Mouse (Mus musculus) kidney, postnatal 36 days (tissue): ENCODE data around the gene Efr3b.
"Not testable (repeated sequence)": the region's sequence is repeated elsewhere in the genome, so short reads cannot be mapped to it uniquely, and the experiment has no call there.

ENCODE experiments used
- DNase-seq, 2 experiments: peaks; one replicate each; pipeline ENCODE4 v3.0.0; 2021 to 2022; ENCODE audit warnings: mixed read lengths in 2 of 2

Gene Efr3b

DNA sequence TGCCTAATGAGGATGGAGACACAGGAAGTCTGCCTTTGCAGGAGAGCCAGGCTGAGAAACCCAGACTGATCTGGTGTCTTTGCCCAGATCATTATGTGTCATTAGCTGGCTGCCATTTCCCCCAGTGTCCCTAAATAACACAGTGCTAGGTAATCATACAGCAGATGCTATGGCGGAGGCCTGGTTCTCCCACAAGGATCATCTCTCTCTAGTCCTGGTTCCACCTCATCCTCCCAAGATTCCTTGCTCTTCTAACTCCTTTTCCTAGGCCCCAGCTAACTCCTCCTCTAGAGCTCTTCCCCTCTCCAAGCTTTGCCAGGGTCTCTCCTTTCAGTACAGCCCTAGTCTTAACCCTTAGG, 57.7 kb downstream of the Efr3b start:
- DNase-seq: no peak

DNA sequence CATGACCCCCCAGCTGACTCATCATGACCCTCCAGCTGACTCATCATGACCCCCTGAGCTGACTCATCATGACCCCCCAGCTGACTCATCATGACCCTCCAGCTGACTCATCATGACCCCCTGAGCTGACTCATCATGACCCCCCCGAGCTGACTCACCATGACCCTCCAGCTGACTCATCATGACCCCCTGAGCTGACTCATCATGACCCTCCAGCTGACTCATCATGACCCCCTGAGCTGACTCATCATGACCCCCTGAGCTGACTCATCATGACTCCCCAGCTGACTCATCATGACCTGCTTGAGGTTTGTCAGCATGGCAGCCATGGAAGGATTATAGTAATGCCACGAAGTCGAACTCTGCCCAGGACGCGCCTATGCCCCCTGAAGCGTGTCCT, 65.5 kb downstream of the Efr3b start:
- not testable (repeated sequence) for DNase-seq

DNA sequence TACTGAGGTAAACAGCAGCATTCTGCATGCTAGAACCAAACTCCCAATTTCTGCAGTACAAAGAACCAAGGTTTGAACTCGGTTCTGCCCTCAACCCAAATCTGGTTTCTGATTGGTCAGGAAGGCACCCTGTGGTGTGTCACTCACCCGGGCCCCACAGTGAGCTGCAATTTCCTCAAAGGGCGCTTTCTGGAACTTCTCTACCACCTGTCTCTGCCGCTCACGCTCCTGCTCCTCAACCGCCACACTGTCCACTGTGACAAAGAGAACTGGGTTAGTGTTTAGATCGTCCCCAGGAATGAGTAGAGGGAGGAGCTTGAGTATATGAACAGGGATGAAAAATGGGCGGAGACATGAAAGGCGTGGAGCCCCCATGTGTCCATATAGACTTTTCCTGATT, 70.3 kb downstream of the Efr3b start:
- DNase-seq: no peak

DNA sequence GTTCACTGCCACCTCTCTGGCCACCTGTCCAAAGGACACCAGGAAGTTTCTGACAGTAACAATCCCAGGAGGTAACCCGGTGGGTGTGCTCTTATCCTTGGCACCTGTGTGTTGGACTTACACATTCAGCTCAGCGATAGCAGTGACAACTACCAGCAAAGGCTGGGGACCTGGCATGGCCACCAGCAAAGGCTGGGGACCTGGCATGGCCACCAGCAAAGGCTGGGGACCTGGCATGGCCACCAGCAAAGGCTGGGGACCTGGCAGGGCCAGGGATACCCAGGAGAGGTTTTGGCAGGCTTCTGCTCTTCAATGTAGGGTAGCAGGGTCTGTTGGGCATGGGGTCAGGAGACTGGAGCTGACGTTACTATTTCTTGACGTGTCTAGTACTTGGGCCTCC, 71.5 kb downstream of the Efr3b start:
- DNase-seq: no peak

DNA sequence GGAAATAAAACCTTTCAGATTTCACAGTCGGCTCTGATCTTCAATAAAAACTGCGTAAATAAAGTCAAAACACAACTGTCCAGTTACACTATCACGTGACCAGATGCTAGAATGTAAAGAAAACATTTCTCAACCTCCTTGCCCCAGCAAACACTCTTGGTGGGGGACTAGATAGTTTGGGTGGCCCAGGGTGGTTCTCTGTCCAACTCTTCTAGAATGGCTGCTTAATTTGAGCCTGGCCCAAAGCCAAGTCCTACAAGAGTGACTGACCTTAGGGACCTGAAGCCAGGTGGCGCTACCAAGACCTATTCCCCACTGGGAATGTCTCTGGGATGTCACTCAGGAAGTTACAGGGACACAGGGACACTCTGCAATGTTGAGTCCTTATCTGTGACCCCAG, 78.2 kb downstream of the Efr3b start:
- peak in 1 of 2 experiments; percentile 33 for DNase-seq

DNA sequence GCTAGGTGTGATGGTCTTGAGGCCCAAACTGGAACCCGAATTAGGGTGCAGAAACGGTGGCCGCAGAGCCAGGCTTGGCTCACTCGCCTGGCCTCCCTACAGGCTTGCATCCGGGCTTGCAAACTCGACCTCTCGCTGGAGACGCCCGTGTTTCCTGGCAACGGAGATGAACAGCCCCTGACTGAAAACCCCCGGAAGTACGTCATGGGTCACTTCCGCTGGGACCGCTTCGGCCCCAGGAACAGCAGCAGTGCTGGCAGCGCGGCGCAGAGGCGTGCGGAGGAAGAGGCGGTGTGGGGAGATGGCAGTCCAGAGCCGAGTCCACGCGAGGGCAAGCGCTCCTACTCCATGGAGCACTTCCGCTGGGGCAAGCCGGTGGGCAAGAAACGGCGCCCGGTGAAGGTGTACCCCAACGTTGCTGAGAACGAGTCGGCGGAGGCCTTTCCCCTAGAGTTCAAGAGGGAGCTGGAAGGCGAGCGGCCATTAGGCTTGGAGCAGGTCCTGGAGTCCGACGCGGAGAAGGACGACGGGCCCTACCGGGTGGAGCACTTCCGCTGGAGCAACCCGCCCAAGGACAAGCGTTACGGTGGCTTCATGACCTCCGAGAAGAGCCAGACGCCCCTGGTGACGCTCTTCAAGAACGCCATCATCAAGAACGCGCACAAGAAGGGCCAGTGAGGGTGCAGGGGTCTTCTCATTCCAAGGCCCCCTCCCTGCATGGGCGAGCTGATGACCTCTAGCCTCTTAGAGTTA, 78.7 kb downstream of the Efr3b start:
- DNase-seq: peak; percentile 90 to 91

DNA sequence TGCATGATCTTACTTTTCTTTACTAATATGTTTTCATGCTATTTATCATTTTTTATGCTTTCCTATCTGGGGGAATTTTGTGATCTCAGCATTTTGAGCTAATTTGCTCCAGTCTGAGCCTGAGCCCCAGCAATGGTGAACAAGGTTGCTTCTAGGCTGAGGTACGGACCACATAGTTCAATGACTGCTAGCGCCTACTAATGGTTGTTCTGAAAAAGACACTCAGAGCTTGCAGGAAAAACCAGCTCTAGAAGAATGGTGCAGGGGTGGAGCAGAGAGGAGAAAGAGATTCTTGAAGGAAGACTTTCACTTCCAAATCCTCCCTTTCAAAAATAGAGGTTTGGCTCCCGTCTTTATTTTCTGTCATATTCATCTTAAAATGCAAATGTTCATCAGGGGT, 82.4 kb downstream of the Efr3b start:
- no peak for DNase-seq

DNA sequence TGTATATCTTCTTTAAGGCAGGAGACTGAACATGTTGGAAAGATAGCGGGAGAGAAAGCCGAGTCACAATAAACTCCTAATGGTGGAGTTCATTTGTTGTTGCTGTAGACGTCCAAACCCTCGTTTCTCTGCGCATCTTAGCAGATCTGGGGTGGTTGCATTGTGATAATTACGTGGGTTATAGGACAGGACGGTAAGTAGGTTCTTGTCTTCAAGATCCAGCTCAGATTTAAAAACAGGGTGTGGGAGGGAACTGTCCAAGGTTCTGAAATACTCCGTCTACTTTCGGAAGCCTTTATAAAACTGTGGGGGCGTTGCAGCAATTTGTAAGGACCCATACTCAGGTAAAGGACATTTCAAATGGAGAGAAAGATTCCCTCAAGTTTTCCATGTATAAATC, 83.3 kb downstream of the Efr3b start:
- peak; percentile 8 to 17 for DNase-seq

DNA sequence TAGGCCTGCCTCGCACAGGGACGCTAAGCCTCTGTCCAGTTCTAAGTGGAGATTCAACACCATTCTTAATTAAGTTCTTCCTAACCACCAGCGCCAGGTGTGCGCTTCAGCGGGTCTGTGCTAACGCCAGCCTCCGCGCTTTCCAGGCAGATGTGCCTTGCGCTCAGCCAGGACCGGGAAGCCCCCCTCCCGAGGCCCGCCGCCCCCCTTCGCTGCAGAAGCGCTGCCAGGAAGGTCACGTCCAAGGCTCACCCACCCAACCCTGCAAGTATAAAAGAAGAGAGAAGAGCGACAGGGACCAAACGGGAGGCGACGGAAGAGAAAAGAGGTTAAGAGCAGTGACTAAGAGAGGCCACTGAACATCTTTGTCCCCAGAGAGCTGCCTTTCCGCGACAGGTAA, 84.1 kb downstream of the Efr3b start, which contains the start of gene Pomc:
Gene Pomc (plus strand): TSS at position 301 of the 400 bp plus-strand sequence.
- DNase-seq: no peak

DNA sequence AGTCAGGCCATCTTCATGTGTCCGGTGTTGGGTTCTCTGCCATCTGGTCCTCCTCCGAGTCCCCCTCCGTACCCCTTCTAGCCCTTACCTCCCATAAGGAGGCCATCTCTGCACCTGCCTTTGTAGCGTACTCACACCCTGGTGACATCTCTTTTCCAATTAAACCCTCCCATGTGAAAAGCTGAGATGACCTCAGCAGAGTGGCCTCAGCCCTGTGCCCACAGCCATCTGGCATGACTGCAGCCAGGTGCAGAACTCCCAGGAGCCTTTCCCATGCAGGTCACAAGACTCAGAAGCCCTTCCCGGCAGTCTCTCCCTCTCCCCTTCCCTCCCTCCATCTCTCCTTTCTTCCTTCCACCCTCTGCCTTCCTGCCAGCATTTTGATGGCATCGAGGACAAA, 91.2 kb downstream of the Efr3b start:
- DNase-seq: no peak

DNA sequence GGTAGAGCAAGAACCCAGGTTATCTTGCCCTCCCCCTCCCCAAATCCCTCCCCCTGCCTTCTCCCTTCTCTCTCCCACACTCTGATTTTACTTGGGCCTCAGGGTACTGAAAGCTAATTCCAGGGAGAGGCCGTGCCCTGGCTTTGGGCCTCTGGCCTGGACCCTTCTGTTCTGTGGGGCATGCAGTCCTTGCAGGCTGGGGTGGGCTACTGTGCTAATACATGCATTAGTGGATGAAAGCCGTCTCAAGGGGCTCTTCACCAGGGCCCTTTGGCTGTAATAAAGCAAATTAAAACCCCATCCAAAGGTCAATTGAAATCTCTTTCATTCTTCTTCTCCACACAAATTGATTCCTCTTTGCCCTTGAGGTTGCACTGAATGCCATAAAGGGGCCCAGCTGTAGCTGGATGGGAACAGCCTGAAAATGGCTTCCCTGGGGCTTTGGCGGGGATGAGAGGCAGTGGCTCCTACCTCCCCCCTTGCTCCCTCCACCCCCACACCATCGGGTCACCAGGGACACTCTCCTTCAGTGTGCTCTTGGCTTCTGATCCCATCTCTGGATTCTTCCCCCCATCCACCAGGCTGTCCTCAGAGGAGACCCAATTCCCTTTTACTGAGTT, 94.2 kb downstream of the Efr3b start:
- no peak for DNase-seq

DNA sequence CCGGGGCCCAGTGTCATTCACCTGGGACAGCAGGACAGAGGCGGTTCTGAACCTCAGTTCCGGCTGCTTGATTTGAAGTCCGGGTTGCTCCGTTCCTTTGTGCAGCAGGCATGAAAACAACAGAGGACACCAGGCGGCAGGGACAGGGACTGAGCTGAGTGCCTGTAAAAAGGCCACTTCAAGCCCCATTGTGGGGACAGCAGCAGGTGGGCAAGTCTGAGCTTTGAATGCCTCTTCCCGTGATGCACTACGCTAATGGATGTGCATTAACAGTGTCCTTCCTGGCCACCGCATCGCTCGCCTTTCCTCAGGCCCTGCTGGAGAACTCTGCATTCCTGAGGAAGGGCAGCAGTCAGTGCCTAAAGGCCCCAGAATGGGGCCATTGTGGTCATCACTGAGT, 96.7 kb downstream of the Efr3b start:
- no peak for DNase-seq

DNA sequence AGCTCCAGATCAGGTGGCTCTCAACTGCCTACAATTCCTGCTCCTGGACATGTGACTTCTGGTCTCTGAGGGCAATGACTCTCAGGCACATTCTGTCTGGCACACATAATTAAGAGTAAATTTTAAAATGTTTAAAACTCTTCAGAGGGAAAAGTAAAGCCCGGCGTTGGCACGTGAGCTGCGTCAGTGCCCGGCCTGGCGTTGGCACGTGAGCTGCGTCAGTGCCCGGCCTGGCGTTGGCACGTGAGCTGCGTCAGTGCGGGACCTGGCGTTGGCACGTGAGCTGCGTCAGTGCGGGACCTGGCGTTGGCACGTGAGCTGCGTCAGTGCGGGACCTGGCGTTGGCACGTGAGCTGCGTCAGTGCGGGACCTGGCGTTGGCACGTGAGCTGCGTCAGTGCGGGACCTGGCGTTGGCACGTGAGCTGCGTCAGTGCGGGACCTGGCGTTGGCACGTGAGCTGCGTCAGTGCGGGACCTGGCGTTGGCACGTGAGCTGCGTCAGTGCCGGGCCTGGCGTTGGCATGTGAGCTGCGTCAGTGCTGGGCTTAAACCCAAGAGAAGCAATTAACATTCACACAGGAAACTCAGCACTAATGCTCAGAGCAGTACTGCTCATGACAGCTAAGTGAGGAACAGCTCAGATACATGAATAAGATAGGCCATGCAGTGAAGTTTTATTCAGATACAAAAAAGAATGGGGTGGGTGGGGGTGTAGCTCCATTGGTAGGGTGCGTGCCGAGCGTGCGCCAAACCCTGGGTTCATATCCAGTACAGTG, 108.4 kb downstream of the Efr3b start:
- DNase-seq: not testable (repeated sequence)

DNA sequence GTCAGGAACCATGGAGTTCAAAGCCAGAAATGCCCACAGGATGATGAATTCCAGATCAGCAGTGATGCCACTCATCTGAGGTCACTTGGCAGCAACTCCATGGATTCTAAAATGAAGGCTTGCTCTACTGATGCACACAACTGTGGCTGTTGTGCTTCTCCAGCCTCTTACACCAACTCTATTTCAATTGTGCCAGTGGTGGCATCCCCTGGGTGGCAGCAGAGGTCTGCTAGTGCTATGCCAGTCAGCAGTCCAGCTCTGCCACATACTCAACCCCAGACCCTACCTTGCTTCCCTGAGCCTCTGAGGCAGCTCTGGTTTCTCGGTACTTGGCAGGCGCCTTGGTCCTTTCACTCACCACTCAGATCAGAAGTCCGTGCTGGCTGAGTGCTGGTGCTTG, 109.9 kb downstream of the Efr3b start:
- peak in 1 of 2 experiments; percentile 32 for DNase-seq

DNA sequence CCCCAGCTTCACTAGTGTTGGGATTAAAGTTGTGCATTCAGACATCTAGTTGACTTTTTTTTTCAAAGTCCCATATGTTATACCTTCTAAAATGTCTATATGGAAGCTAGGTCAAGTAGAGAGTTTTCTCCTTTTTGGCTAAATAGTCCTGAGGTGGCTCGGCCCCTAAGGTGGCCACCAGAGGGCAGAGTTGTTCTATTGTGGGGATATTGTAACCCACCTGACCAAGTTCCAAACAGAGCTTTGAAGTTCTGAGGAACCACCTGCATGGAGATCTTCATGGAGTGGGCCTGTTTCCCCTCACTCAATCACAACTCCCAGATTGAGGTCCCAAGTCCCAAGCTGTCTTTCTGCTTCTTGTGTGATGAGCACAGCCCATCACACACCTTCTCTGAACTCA, 112.6 kb downstream of the Efr3b start:
- peak; percentile 63 to 91 for DNase-seq

DNA sequence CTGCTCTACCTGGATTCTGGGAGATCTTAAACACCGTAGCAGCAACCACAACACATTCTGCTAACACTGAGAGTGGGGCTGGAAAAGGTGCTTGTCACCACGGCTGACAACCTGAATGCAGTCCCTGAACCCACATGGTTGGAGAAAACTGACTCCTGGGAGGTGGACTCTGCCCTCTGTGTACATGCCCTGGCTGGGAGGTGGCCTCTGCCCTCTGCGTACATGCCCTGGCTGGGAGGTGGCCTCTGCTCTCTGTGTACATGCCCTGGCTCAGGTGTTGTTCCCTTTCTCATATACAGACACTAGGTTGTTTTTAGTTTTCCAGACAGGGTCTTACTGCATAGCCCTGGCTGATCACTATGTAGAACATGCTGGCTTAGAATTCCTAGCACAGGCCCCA, 119.3 kb downstream of the Efr3b start:
- DNase-seq: peak; percentile 29 to 44

DNA sequence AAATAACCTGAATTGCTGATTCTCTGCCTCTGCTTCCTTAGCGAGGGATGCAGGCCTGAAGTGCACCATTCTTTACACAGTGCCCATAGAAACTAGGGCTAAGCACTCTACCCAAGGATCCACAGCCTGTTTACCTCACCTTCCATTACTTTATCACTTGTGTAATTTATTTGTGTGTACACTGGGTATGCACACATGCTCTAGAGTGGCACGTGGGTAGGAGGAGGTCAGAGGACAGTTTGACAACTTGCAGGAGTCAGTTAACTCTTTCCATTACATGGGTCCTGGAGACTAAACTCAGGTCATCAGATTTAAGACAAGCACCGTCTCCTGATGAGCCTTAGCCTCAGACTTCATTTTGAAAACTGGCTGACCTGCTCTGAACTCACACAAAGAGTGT, 120.1 kb downstream of the Efr3b start:
- no peak for DNase-seq

DNA sequence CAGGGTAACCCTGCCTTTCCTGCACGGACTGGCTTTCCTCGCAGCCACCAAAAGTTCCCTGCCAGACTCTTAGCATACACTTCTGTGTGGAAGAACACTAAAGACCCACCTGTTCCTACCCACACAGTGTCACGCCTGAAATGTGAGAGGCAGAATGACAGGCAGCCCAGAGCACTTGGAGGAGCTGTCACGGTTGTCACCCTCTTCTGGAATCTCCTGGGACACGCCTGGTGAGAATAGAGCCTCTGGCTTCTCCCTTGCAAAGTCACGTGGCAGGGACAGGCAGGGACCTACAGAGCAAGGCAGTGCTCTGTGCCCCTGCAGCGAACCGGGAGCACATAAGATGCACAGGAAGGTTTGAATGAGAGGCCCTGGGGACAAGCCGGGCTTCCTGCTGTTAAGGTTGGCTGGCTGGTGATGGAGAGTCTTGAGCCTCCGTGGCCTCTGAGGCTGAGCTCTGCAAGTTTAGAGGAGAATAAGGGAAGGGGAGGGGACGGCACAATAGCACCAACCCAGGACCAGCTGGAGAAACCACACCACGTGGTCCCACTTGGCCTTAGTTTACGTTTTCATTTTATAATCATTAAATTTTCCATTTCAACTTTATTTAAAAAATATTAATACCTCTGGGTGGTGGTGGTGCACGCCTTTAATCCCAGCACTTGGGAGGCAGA, 120.9 kb downstream of the Efr3b start:
- no peak for DNase-seq

DNA sequence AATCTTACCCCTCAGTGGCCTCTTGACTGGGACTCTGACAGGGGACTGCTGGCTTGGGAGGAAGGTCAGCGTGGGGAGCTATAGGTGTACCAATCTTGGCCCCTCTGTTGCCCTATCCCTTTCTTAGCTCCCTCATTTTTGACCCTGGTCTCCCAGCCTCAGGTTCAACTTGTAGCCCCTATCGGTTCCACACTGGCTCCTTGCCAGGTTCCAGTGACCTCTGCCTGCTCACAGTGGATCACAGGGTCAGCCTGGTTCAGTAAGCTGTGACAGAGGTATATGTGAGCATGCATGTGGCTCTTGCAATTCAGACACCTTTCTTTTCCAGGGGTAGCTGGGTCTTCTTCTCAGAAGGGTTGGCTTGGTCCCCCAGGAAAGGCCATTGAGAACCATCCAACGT, 122.9 kb downstream of the Efr3b start:
- DNase-seq: peak; percentile 26 to 50
